ENCODE assay signal across 26 mouse cellular contexts in genomic region chr1:119892933-119893332, GRCm38 (mm10). TPM values are rescaled to one million over a fixed set of nuclear protein-coding genes. Genes with fewer than 3 reads are reported as not detected.
DNase-seq lines count a peak whose midpoint lies in the region; ATAC-seq and TF ChIP-seq lines count a peak whose summit lies in the region.
"Had no signal": no experiment of that assay in that cellular context is flagged by ENCODE, and none has a peak within 500 bp of the region (broad histone marks: within the 10 kb centered on the region; RNA-seq: fewer than 3 reads in every experiment).

No protein-coding gene starts in this region.

- H3K9me3 ChIP-seq in hindbrain, postnatal 0 days (ENCODE audit: low read length) = no peaks in the 10 kb centered on the region
- H3K9me3 ChIP-seq in hindbrain, embryonic 14.5 days (ENCODE audit: control insufficient read depth, low read length) = no peaks in the 10 kb centered on the region
- H3K9me3 ChIP-seq in lung, postnatal 0 days (ENCODE audit: low read length) = no peaks in the 10 kb centered on the region
- H3K9me3 ChIP-seq in stomach, postnatal 0 days (ENCODE audit: control insufficient read depth, low read length) = no peaks in the 10 kb centered on the region
- H3K9me3 ChIP-seq: embryonic facial prominence, embryonic 10.5 days; hindbrain, embryonic 13.5 days; limb, embryonic 15.5 days; lung, embryonic 15.5 days; midbrain, embryonic 15.5 days; neural tube, embryonic 13.5 days had no signal

- no peaks in the 10 kb centered on the region for H3K27me3 ChIP-seq in hindbrain, postnatal 0 days (ENCODE audit: insufficient read depth, low read length)
- H3K27me3 ChIP-seq in hindbrain, embryonic 14.5 days (ENCODE audit: control insufficient read depth, insufficient read depth, low read length) = no peaks in the 10 kb centered on the region
- no peaks in the 10 kb centered on the region for H3K27me3 ChIP-seq in lung, postnatal 0 days (replicated peaks; ENCODE audit: insufficient read depth, low read length)
- no peaks in the 10 kb centered on the region for H3K27me3 ChIP-seq in stomach, postnatal 0 days (ENCODE audit: control insufficient read depth, insufficient read depth, low read length)
- H3K27me3 ChIP-seq: hindbrain, embryonic 13.5 days; limb, embryonic 15.5 days; lung, embryonic 15.5 days; midbrain, embryonic 15.5 days; neural tube, embryonic 13.5 days had no signal

- 73% methylated on average over 6 of the region's 6 CpGs for WGBS in hindbrain, postnatal 0 days
- 74% methylated on average over 6 of the region's 6 CpGs for WGBS in hindbrain, embryonic 14.5 days
- 44% methylated on average over 6 of the region's 6 CpGs for WGBS in lung, postnatal 0 days
- WGBS in stomach, postnatal 0 days = 61% methylated on average over 6 of the region's 6 CpGs

- TF ChIP-seq CTCF in hindbrain, postnatal 0 days (IDR thresholded peaks at IDR 0.05; ENCODE audit: low read depth) = 0 out of 2 replicates have a peak, but pooled peaks have one; percentile 7
- peak; percentile 39 for TF ChIP-seq CTCF in lung, postnatal 0 days (IDR thresholded peaks at IDR 0.05)
- no peak for TF ChIP-seq CTCF in bone marrow macrophage, adult 2 months (IDR thresholded peaks at IDR 0.05; ENCODE audit: low read depth, low read length)
- peak; percentile 41 for TF ChIP-seq CTCF in stomach, postnatal 0 days (IDR thresholded peaks at IDR 0.05; ENCODE audit: low read depth)

- TF ChIP-seq POLR2A in bone marrow macrophage, adult 2 months (IDR thresholded peaks at IDR 0.05; ENCODE audit: borderline replicate concordance, low read depth, low read length) = no peak

- ATAC-seq in hindbrain, postnatal 0 days = no peak
- ATAC-seq in hindbrain, embryonic 14.5 days (ENCODE audit: low FRiP score) = no peak
- ATAC-seq in lung, postnatal 0 days = peak; percentile 22; the same call in 1 of the 2 replicates
- ATAC-seq in stomach, postnatal 0 days (ENCODE audit: low FRiP score, low TSS enrichment) = no peak
- ATAC-seq: forebrain, embryonic 16.5 days; midbrain, embryonic 15.5 days had no signal

- H3K4me2 ChIP-seq in hindbrain, postnatal 0 days (ENCODE audit: low read depth, low read length) = no peak overlapping the region
- no peak overlapping the region for H3K4me2 ChIP-seq in hindbrain, embryonic 14.5 days (replicated peaks)
- no peak overlapping the region for H3K4me2 ChIP-seq in lung, postnatal 0 days (replicated peaks; ENCODE audit: low read depth, low read length)
- H3K4me2 ChIP-seq in stomach, postnatal 0 days (replicated peaks; ENCODE audit: low read depth) = no peak overlapping the region
- H3K4me2 ChIP-seq: hindbrain, embryonic 13.5 days; limb, embryonic 15.5 days; lung, embryonic 15.5 days; midbrain, embryonic 15.5 days; neural tube, embryonic 13.5 days had no signal

- no peak for TF ChIP-seq EP300 in lung, postnatal 0 days (IDR thresholded peaks at IDR 0.05)
- no peak for TF ChIP-seq EP300 in stomach, postnatal 0 days (optimal IDR thresholded peaks at IDR 0.05)

- H3K4me3 ChIP-seq in hindbrain, postnatal 0 days (ENCODE audit: low read length) = no peak overlapping the region
- H3K4me3 ChIP-seq in hindbrain, embryonic 14.5 days (replicated peaks; ENCODE audit: low read length) = no peak overlapping the region
- H3K4me3 ChIP-seq in lung, postnatal 0 days (ENCODE audit: low read depth, low read length) = no peak overlapping the region
- no peak overlapping the region for H3K4me3 ChIP-seq in bone marrow macrophage, adult 2 months (ENCODE audit: insufficient read depth, low read length)
- H3K4me3 ChIP-seq in stomach, postnatal 0 days (ENCODE audit: low read depth, low read length) = no peak overlapping the region
- H3K4me3 ChIP-seq: embryonic facial prominence, embryonic 10.5 days; hindbrain, embryonic 13.5 days; limb, embryonic 15.5 days; lung, embryonic 15.5 days; midbrain, embryonic 15.5 days; myocyte; neural tube, embryonic 13.5 days had no signal

- DNase-seq in hindbrain, postnatal 0 days (ENCODE audit: low spot score) = no peak
- DNase-seq in hindbrain, embryonic 14.5 days (ENCODE audit: low spot score) = no peak
- no peak for DNase-seq in lung, postnatal 0 days (ENCODE audit: low spot score)
- no peak for DNase-seq in lung, postnatal 25 days (ENCODE audit: low spot score)
- DNase-seq in stomach, postnatal 0 days (ENCODE audit: low spot score) = no peak
- DNase-seq in cerebellum, postnatal 10 days = no peak
- DNase-seq in T-cell, adult 2 months (ENCODE audit: low spot score) = no peak
- DNase-seq: adrenal gland, postnatal 10 days; cerebellum, adult 9-10 months; gastrocnemius, postnatal 36 days; kidney, adult 9 months; kidney, postnatal 36 days; left cerebral cortex, postnatal 4 days; retina, postnatal 1 day; right cerebral cortex, postnatal 25 days; spleen, adult 18-20 months had no signal

- no peak overlapping the region for H3K9ac ChIP-seq in hindbrain, postnatal 0 days (replicated peaks; ENCODE audit: low read length)
- no peak overlapping the region for H3K9ac ChIP-seq in hindbrain, embryonic 14.5 days
- H3K9ac ChIP-seq in lung, postnatal 0 days (replicated peaks; ENCODE audit: low read depth) = no peak overlapping the region
- H3K9ac ChIP-seq in stomach, postnatal 0 days (ENCODE audit: low read length) = no peak overlapping the region
- H3K9ac ChIP-seq: hindbrain, embryonic 13.5 days; limb, embryonic 15.5 days; liver, embryonic 14.5 days; lung, embryonic 15.5 days; midbrain, embryonic 15.5 days; neural tube, embryonic 13.5 days had no signal

- H3K4me1 ChIP-seq in hindbrain, postnatal 0 days (ENCODE audit: insufficient read depth, low read length) = no peaks in the 10 kb centered on the region; the same call in 1 of the 2 replicates
- H3K4me1 ChIP-seq in hindbrain, embryonic 14.5 days (replicated peaks; ENCODE audit: control insufficient read depth, insufficient read depth, low read length) = no peaks in the 10 kb centered on the region
- no peaks in the 10 kb centered on the region for H3K4me1 ChIP-seq in lung, postnatal 0 days (ENCODE audit: insufficient read depth, low read depth, low read length)
- peaks cover 11% of the 10 kb centered on the region for H3K4me1 ChIP-seq in bone marrow macrophage, adult 2 months (ENCODE audit: control insufficient read depth, insufficient read depth, low read length)
- H3K4me1 ChIP-seq in stomach, postnatal 0 days (replicated peaks; ENCODE audit: control insufficient read depth, insufficient read depth) = no peaks in the 10 kb centered on the region
- H3K4me1 ChIP-seq: embryonic facial prominence, embryonic 10.5 days; midbrain, embryonic 15.5 days had no signal

- no peaks in the 10 kb centered on the region for H3K36me3 ChIP-seq in hindbrain, postnatal 0 days (ENCODE audit: insufficient read depth, low read length)
- H3K36me3 ChIP-seq in hindbrain, embryonic 14.5 days (replicated peaks; ENCODE audit: control insufficient read depth, insufficient read depth) = no peaks in the 10 kb centered on the region
- H3K36me3 ChIP-seq in lung, postnatal 0 days (ENCODE audit: insufficient read depth, low read length) = no peaks in the 10 kb centered on the region
- H3K36me3 ChIP-seq in stomach, postnatal 0 days (ENCODE audit: control insufficient read depth, insufficient read depth, low read length) = no peaks in the 10 kb centered on the region
- H3K36me3 ChIP-seq: embryonic facial prominence, embryonic 10.5 days; hindbrain, embryonic 13.5 days; limb, embryonic 15.5 days; lung, embryonic 15.5 days; midbrain, embryonic 15.5 days; neural tube, embryonic 13.5 days had no signal

- H3K27ac ChIP-seq in hindbrain, postnatal 0 days = no peak overlapping the region
- no peak overlapping the region for H3K27ac ChIP-seq in hindbrain, embryonic 14.5 days
- no peak overlapping the region for H3K27ac ChIP-seq in lung, postnatal 0 days (ENCODE audit: low read length)
- peak overlapping the region; percentile 47; the same call in 1 of the 2 replicates for H3K27ac ChIP-seq in bone marrow macrophage, adult 2 months (ENCODE audit: insufficient read depth, low read depth, low read length)
- H3K27ac ChIP-seq in stomach, postnatal 0 days (replicated peaks) = no peak overlapping the region
- H3K27ac ChIP-seq: embryonic facial prominence, embryonic 10.5 days; hindbrain, embryonic 13.5 days; limb, embryonic 15.5 days; liver, embryonic 14.5 days; lung, embryonic 15.5 days; midbrain, embryonic 15.5 days; neural tube, embryonic 13.5 days had no signal

RNA-seq across cellular contexts. Expression of gene Tmem177, which starts 20.1 kb away (rescaled TPM):
- 6.8 and 10.8 TPM in 2 replicates for total RNA-seq in hindbrain, postnatal 0 days (2014; rRNA removed)
- polyA plus RNA-seq in hindbrain, postnatal 0 days (2015; fragmentation: Nextera tagmentation; extraction: Ambion mirVana) = 4.2 and 4.5 TPM in 2 replicates
- 6.7 and 7.3 TPM in 2 replicates for polyA plus RNA-seq in hindbrain, embryonic 14.5 days (2014; fragmentation: Nextera tagmentation; extraction: Ambion mirVana)
- polyA plus RNA-seq in lung, postnatal 0 days (2015; fragmentation: Nextera tagmentation; extraction: Ambion mirVana) = 3.4 and 4.5 TPM in 2 replicates
- polyA plus RNA-seq in bone marrow macrophage, adult 2 months (2012; ENCODE audit: insufficient read depth, insufficient read length, missing spikeins) = 2.8 and 3.3 TPM in 2 replicates
- polyA plus RNA-seq in stomach, postnatal 0 days (2015; fragmentation: Nextera tagmentation; extraction: Ambion mirVana) = 4.2 TPM in 2 replicates

RNA-seq across cellular contexts. Expression of gene Ptpn4, which starts 55.5 kb away (rescaled TPM):
- 30.3 and 36.4 TPM in 2 replicates for total RNA-seq in hindbrain, postnatal 0 days (2014; rRNA removed)
- 7.3 and 7.6 TPM in 2 replicates for polyA plus RNA-seq in hindbrain, postnatal 0 days (2015; fragmentation: Nextera tagmentation; extraction: Ambion mirVana)
- 19.9 and 22.3 TPM in 2 replicates for polyA plus RNA-seq in hindbrain, embryonic 14.5 days (2014; fragmentation: Nextera tagmentation; extraction: Ambion mirVana)
- polyA plus RNA-seq in lung, postnatal 0 days (2015; fragmentation: Nextera tagmentation; extraction: Ambion mirVana) = 4.8 and 6.8 TPM in 2 replicates
- polyA plus RNA-seq in bone marrow macrophage, adult 2 months (2012; ENCODE audit: insufficient read depth, insufficient read length, missing spikeins) = 2.9 and 6.6 TPM in 2 replicates
- polyA plus RNA-seq in stomach, postnatal 0 days (2015; fragmentation: Nextera tagmentation; extraction: Ambion mirVana) = 2.6 and 2.9 TPM in 2 replicates
